Mouse (Mus musculus) intestine, embryonic 14.5 days (tissue): Measurements from ENCODE around the gene Slc1a7. TPM values are rescaled to one million over a fixed set of nuclear protein-coding genes. Genes with fewer than 3 reads are reported as not detected.

Experiments
- ATAC-seq: fragments of 200-750 bp; cut with Nextera tagmentation; replicated peaks from 2 replicates; pipeline ENCODE4 v1.8.0; 2017; ENCODE audit warnings: low read depth, moderate number of reproducible peaks, moderate TSS enrichment, moderate library complexity; ENCODE audit not compliant: low FRiP score, low TSS enrichment
- DNase-seq: peaks from one replicate; pipeline ENCODE4 v3.0.0-alpha.2; 2018; ENCODE audit warnings: low spot score
- H3K27ac ChIP-seq: fragments of 300-500 bp; sonication (generic); 2 replicates; pipeline ENCODE4 v1.5.1; 2014; ENCODE audit warnings: low read depth, mild to moderate bottlenecking, control low read depth
- H3K27me3 ChIP-seq: fragments of 300-500 bp; sonication (generic); replicated peaks from 2 replicates; pipeline ENCODE4 v1.6.1; 2014; ENCODE audit warnings: low read length, control low read depth; ENCODE audit not compliant: control insufficient read depth, insufficient read depth
- H3K36me3 ChIP-seq: fragments of 300-500 bp; sonication (generic); 2 replicates; pipeline ENCODE4 v1.6.1; 2014; ENCODE audit warnings: low read length, control low read depth; ENCODE audit not compliant: control insufficient read depth, insufficient read depth
- H3K4me1 ChIP-seq: fragments of 300-500 bp; sonication (generic); replicated peaks from 2 replicates; pipeline ENCODE4 v1.6.1; 2014; ENCODE audit warnings: low read length, control low read depth, mixed read lengths; ENCODE audit not compliant: control insufficient read depth, insufficient read depth
- H3K4me2 ChIP-seq: fragments of 300-500 bp; sonication (generic); 2 replicates; pipeline ENCODE4 v1.6.1; 2014; ENCODE audit warnings: low read length
- H3K4me3 ChIP-seq: fragments of 300-500 bp; sonication (generic); 2 replicates; pipeline ENCODE4 v1.5.1; 2014; ENCODE audit warnings: low read depth, low read length, control low read depth, mixed read lengths
- H3K9ac ChIP-seq: fragments of 300-500 bp; sonication (generic); 2 replicates; pipeline ENCODE4 v1.6.1; 2014; ENCODE audit warnings: mild to moderate bottlenecking, low read length
- H3K9me3 ChIP-seq: fragments of 300-500 bp; sonication (generic); 2 replicates; pipeline ENCODE4 v1.6.1; 2016; ENCODE audit warnings: low read length, control low read depth; ENCODE audit not compliant: control insufficient read depth
- WGBS: fragments of 180-500 bp; shearing (Covaris S2); extraction: QIAGEN DNeasy Blood & Tissue Kit; methylation state at CpG from one replicate; pipeline ENCODE4 v1.1.7; 2014; 5-methylcytosine and 5-hydroxymethylcytosine counted together
- polyA plus RNA-seq: library from polyadenylated mRNA; unstranded; fragments of >200 nt; fragmentation: Nextera tagmentation; extraction: Ambion mirVana; gene quantifications from 2 replicates; pipeline ENCODE4 v1.2.1, GENCODE M21; 2014

The Slc1a7 gene
- polyA plus RNA-seq, 1 experiment from 2014 or later, result 0.30 TPM

DNA sequence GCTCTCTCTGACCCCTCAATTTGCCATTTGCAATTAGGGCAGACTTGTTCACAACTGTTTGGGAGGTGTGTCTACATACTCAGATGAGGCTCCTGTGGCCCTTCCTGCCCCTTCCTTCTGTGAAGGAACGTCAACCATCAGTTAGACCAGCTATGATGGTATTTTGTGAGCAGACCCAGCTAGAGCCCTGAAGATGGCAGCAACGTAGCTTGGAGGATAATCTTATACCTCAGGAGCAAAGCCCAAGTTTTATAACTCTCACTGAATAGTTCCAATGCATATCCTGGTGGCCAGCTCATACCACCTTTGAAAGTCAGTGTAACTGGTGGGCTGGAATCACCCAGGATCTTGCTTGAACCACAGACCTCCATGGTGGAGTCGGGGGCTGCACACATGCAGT lies 36.7 kb upstream of the Slc1a7 start:
- no peak for ATAC-seq
- no peaks in the 10 kb centered on the region for H3K4me1 ChIP-seq
- WGBS, result 78% methylated on average over 3 of the region's 3 CpGs

DNA sequence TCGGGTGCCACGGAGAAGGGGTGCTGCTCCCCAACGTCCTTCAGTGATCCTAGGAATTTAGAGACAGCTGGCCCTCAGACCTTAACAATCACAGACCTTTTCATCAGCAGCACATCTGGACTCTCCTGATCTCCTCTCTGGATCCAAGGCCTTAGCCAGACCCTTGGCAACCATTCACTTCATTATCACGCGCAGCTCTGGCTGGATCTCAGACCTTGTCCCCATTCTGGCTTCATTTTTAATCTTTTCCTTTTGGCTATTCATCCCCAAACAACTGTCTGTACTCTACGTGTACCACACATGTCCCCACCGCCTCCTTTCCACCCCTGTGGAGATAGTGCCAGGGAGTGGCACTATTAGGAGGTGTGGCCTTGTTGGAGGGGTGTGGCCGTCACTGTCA lies 34.9 kb upstream of the Slc1a7 start:
- Histone ChIP-seq H3K4me2 (no peak overlapping the region), H3K4me3 (no peak overlapping the region), H3K4me1 (0 out of 2 replicates have a peak, but pooled peaks cover 3% of the 10 kb centered on the region), H3K9me3 (no peaks in the 10 kb centered on the region), H3K27ac (no peak overlapping the region), H3K27me3 (no peaks in the 10 kb centered on the region), H3K36me3 (no peaks in the 10 kb centered on the region), H3K9ac (no peak overlapping the region)
- ATAC-seq (no peak), DNase-seq (no peak)
- 78% methylated on average over 8 of the region's 8 CpGs for WGBS

More for the DNA sequence above, 36.7 kb upstream of the Slc1a7 start:
- no peak overlapping the region for H3K9ac ChIP-seq
- DNase-seq, result no peak
- H3K4me3 ChIP-seq, result no peak overlapping the region
- no peaks in the 10 kb centered on the region for H3K27me3 ChIP-seq
- H3K27ac ChIP-seq, result no peak overlapping the region
- no peaks in the 10 kb centered on the region for H3K36me3 ChIP-seq
- H3K9me3 ChIP-seq, result no peaks in the 10 kb centered on the region
- H3K4me2 ChIP-seq, result no peak overlapping the region

DNA sequence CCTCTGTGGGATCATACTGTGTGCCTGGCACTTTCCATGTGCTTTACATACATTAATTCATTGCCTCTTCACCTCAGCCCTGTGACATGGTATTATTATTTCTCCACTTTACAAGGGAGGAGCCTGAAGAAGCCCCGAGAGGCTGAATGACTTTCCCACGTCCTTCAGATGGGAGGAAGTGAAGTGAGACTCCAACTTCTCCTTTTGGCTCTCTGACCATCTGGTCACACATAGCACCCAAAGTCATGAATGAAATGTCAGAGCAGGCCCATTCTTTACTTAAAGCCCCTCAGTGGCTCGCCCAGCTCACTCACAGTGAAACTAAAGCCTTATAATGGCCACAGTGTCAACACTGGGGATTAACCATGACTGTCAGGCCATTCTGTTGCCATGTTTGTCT lies 32.9 kb upstream of the Slc1a7 start:
- 71% methylated on average over 3 of the region's 3 CpGs for WGBS
- DNase-seq (no peak), ATAC-seq (no peak)
- no peak overlapping the region for H3K9ac ChIP-seq
- H3K4me1 ChIP-seq, result 0 out of 2 replicates have a peak, but pooled peaks cover 3% of the 10 kb centered on the region
- no peaks in the 10 kb centered on the region for H3K9me3 ChIP-seq
- H3K27me3 ChIP-seq, result no peaks in the 10 kb centered on the region
- no peak overlapping the region for H3K27ac ChIP-seq
- no peak overlapping the region for H3K4me2 ChIP-seq
- H3K36me3 ChIP-seq, result no peaks in the 10 kb centered on the region
- H3K4me3 ChIP-seq, result no peak overlapping the region

- Histone ChIP-seq H3K27ac (peak overlapping the region; percentile 77; the same call in 1 of the 2 replicates), H3K4me3 (no peak overlapping the region), H3K27me3 (no peaks in the 10 kb centered on the region), H3K9ac (no peak overlapping the region), H3K4me1 (0 out of 2 replicates have a peak, but pooled peaks cover 3% of the 10 kb centered on the region), H3K4me2 (no peak overlapping the region), H3K9me3 (no peaks in the 10 kb centered on the region), H3K36me3 (no peaks in the 10 kb centered on the region)
- WGBS, result 9% methylated on average over 6 of the region's 6 CpGs
- ATAC-seq, result peak; percentile 77
- DNase-seq, result peak; percentile 87
Observed at GRCm38 (mm10) chr4:107937338-107937737, 30.8 kb upstream of the Slc1a7 start.

DNA sequence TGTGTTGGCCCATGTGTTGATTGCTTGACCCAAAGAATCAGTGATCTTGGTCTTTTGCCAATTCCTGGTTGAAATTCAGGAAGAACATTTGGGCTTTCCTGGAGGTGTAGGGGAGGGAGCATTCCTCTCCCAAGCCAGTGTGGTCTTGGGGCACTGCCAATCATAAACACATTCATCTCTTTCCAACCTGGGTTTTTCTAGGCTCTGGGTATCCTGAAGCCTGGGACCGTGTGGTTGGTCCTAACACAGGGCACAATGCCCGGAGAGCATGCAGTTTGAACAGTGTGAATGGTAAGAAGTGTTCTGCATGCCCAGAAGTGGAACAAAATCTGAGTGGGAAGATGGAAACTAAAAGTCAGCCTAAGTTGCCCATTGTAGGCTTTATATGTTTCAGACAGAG lies 30.0 kb upstream of the Slc1a7 start:
- Histone ChIP-seq H3K27me3 (no peaks in the 10 kb centered on the region), H3K36me3 (no peaks in the 10 kb centered on the region), H3K4me2 (no peak overlapping the region), H3K9me3 (no peaks in the 10 kb centered on the region), H3K9ac (no peak overlapping the region), H3K4me3 (no peak overlapping the region), H3K27ac (peak overlapping the region; percentile 77), H3K4me1 (0 out of 2 replicates have a peak, but pooled peaks cover 3% of the 10 kb centered on the region)
- 77% methylated on average over 2 of the region's 2 CpGs for WGBS
- ATAC-seq, result no peak
- DNase-seq, result no peak

- H3K4me2 ChIP-seq, result no peak overlapping the region
- H3K9ac ChIP-seq, result no peak overlapping the region
- no peak for ATAC-seq
- DNase-seq, result no peak
- H3K4me3 ChIP-seq, result no peak overlapping the region
- no peaks in the 10 kb centered on the region for H3K36me3 ChIP-seq
- H3K27me3 ChIP-seq, result no peaks in the 10 kb centered on the region
- no peak overlapping the region; the same call in 1 of the 2 replicates for H3K27ac ChIP-seq
- 68% methylated on average over 7 of the region's 7 CpGs for WGBS
- H3K9me3 ChIP-seq, result no peaks in the 10 kb centered on the region
- H3K4me1 ChIP-seq, result 0 out of 2 replicates have a peak, but pooled peaks cover 3% of the 10 kb centered on the region
Observed at GRCm38 (mm10) chr4:107942741-107943140, 25.4 kb upstream of the Slc1a7 start.

GRCm38 (mm10) chr4:107944141-107944540 lies 24.0 kb upstream of the Slc1a7 start:
- H3K4me1 ChIP-seq, result no peaks in the 10 kb centered on the region
- H3K4me3 ChIP-seq, result no peak overlapping the region
- ATAC-seq (no peak), DNase-seq (no peak)
- no peaks in the 10 kb centered on the region for H3K36me3 ChIP-seq
- no peaks in the 10 kb centered on the region for H3K27me3 ChIP-seq
- H3K4me2 ChIP-seq, result no peak overlapping the region
- H3K27ac ChIP-seq, result no peak overlapping the region
- no peaks in the 10 kb centered on the region for H3K9me3 ChIP-seq
- no peak overlapping the region for H3K9ac ChIP-seq
- WGBS, result 88% methylated on average over 2 of the region's 2 CpGs

GRCm38 (mm10) chr4:107949918-107950317 lies 18.2 kb upstream of the Slc1a7 start:
- H3K9me3 ChIP-seq, result no peaks in the 10 kb centered on the region
- no peak overlapping the region for H3K4me3 ChIP-seq
- no peak overlapping the region for H3K9ac ChIP-seq
- H3K4me2 ChIP-seq, result no peak overlapping the region
- H3K27ac ChIP-seq, result no peak overlapping the region
- H3K36me3 ChIP-seq, result no peaks in the 10 kb centered on the region
- ATAC-seq, result no peak
- no peak for DNase-seq
- no peaks in the 10 kb centered on the region for H3K27me3 ChIP-seq
- no peaks in the 10 kb centered on the region for H3K4me1 ChIP-seq
- 67% methylated on average over 4 of the region's 4 CpGs for WGBS

GRCm38 (mm10) chr4:107952845-107953244 lies 15.3 kb upstream of the Slc1a7 start:
- DNase-seq (no peak), ATAC-seq (no peak)
- Histone ChIP-seq H3K36me3 (no peaks in the 10 kb centered on the region), H3K9me3 (no peaks in the 10 kb centered on the region), H3K27me3 (no peaks in the 10 kb centered on the region), H3K27ac (no peak overlapping the region), H3K4me3 (no peak overlapping the region), H3K4me2 (no peak overlapping the region), H3K9ac (no peak overlapping the region), H3K4me1 (no peaks in the 10 kb centered on the region)
